Mouse (Mus musculus): ENCODE measurements around the gene Gm13289. TPM values are rescaled to one million over a fixed set of nuclear protein-coding genes. Genes with fewer than 3 reads are reported as not detected.

Gm13289 gene
- polyA plus RNA-seq, 1 experiment from 2014 or later = not detected

GRCm38 (mm10) chr4:88822995-88823394 lies 46.3 kb downstream of the Gm13289 start:
- DNase-seq (ENCODE audit: low spot score) (peak; percentile 4), ATAC-seq (ENCODE audit: low read depth) (no peak)
- Histone ChIP-seq H3K9ac (ENCODE audit: low read depth, low read length) (no peak overlapping the region), H3K4me2 (ENCODE audit: low read depth, low read length) (no peak overlapping the region), H3K4me1 (ENCODE audit: control insufficient read depth, insufficient read depth, low read length) (no peaks in the 10 kb centered on the region), H3K36me3 (ENCODE audit: control insufficient read depth, insufficient read depth, low read length) (no peaks in the 10 kb centered on the region), H3K27me3 (replicated peaks; ENCODE audit: control insufficient read depth, insufficient read depth, low read length) (no peaks in the 10 kb centered on the region), H3K27ac (replicated peaks; ENCODE audit: low read depth, low read length) (no peak overlapping the region), H3K9me3 (ENCODE audit: control insufficient read depth, low read length) (no peaks in the 10 kb centered on the region), H3K4me3 (ENCODE audit: low read depth, low read length) (no peak overlapping the region)
- 29% methylated on average over 4 of the region's 4 CpGs for WGBS

Other genes with a start within 250 kb of the Gm13289 start
- gene Ifna15, start 218.7 kb upstream of the Gm13289 start, polyA plus RNA-seq (2014; fragmentation: Nextera tagmentation; extraction: Ambion mirVana) = not detected in 2 replicates
- not detected in 2 replicates for gene Ifna14, start 205.1 kb upstream of the Gm13289 start, polyA plus RNA-seq (2014; fragmentation: Nextera tagmentation; extraction: Ambion mirVana)
- not detected in 2 replicates for gene Ifna9, start 184.5 kb upstream of the Gm13289 start, polyA plus RNA-seq (2014; fragmentation: Nextera tagmentation; extraction: Ambion mirVana)
- gene Ifna12, start 173.5 kb upstream of the Gm13289 start, polyA plus RNA-seq (2014; fragmentation: Nextera tagmentation; extraction: Ambion mirVana) = not detected in 2 replicates
- not detected in 2 replicates for gene C87499, start 142.5 kb upstream of the Gm13289 start, polyA plus RNA-seq (2014; fragmentation: Nextera tagmentation; extraction: Ambion mirVana)
- not detected in 2 replicates for gene Ifna13, start 132.5 kb upstream of the Gm13289 start, polyA plus RNA-seq (2014; fragmentation: Nextera tagmentation; extraction: Ambion mirVana)
- gene Ifna16, start 100.0 kb upstream of the Gm13289 start, polyA plus RNA-seq (2014; fragmentation: Nextera tagmentation; extraction: Ambion mirVana) = not detected in 2 replicates
- gene Ifna2, start 93.0 kb upstream of the Gm13289 start, polyA plus RNA-seq (2014; fragmentation: Nextera tagmentation; extraction: Ambion mirVana) = not detected in 2 replicates
- not detected in 2 replicates for gene Ifnab, start 85.6 kb upstream of the Gm13289 start, polyA plus RNA-seq (2014; fragmentation: Nextera tagmentation; extraction: Ambion mirVana)
- 1.2 and 2.0 TPM in 2 replicates for gene Gm26566, start 55.1 kb upstream of the Gm13289 start, polyA plus RNA-seq (2014; fragmentation: Nextera tagmentation; extraction: Ambion mirVana)
- 126 and 129 TPM in 2 replicates for gene Klhl9, start 54.5 kb upstream of the Gm13289 start, polyA plus RNA-seq (2014; fragmentation: Nextera tagmentation; extraction: Ambion mirVana)
- gene Gm13271, start 22.1 kb upstream of the Gm13289 start, polyA plus RNA-seq (2014; fragmentation: Nextera tagmentation; extraction: Ambion mirVana) = not detected in 2 replicates
- 0.17 and 0.28 TPM in 2 replicates for gene Gm13283, start 16.8 kb upstream of the Gm13289 start, polyA plus RNA-seq (2014; fragmentation: Nextera tagmentation; extraction: Ambion mirVana)
- gene Gm13290, start 3.1 kb upstream of the Gm13289 start, polyA plus RNA-seq (2014; fragmentation: Nextera tagmentation; extraction: Ambion mirVana) = 0.48 TPM in 1 of 2 replicates, not detected in the other
- gene Gm13272, start 2.9 kb downstream of the Gm13289 start, polyA plus RNA-seq (2014; fragmentation: Nextera tagmentation; extraction: Ambion mirVana) = not detected in 2 replicates
- gene Ifnz, start 5.2 kb downstream of the Gm13289 start, polyA plus RNA-seq (2014; fragmentation: Nextera tagmentation; extraction: Ambion mirVana) = 0.16 and 0.31 TPM in 2 replicates
- gene Gm13276, start 8.8 kb downstream of the Gm13289 start, polyA plus RNA-seq (2014; fragmentation: Nextera tagmentation; extraction: Ambion mirVana) = not detected in 2 replicates
- gene Gm13277, start 11.7 kb downstream of the Gm13289 start, polyA plus RNA-seq (2014; fragmentation: Nextera tagmentation; extraction: Ambion mirVana) = not detected in 2 replicates
- not detected in 2 replicates for gene Gm13278, start 14.6 kb downstream of the Gm13289 start, polyA plus RNA-seq (2014; fragmentation: Nextera tagmentation; extraction: Ambion mirVana)
- gene Gm13275, start 17.6 kb downstream of the Gm13289 start, polyA plus RNA-seq (2014; fragmentation: Nextera tagmentation; extraction: Ambion mirVana) = not detected in 2 replicates
- gene Gm13279, start 20.5 kb downstream of the Gm13289 start, polyA plus RNA-seq (2014; fragmentation: Nextera tagmentation; extraction: Ambion mirVana) = not detected in 2 replicates
- gene Gm13285, start 22.7 kb downstream of the Gm13289 start, polyA plus RNA-seq (2014; fragmentation: Nextera tagmentation; extraction: Ambion mirVana) = 0.67 and 0.74 TPM in 2 replicates
- gene Gm13287, start 26.3 kb downstream of the Gm13289 start, polyA plus RNA-seq (2014; fragmentation: Nextera tagmentation; extraction: Ambion mirVana) = 0.54 TPM in 1 of 2 replicates, not detected in the other
- gene Gm13288, start 28.6 kb downstream of the Gm13289 start, polyA plus RNA-seq (2014; fragmentation: Nextera tagmentation; extraction: Ambion mirVana) = 0.21 TPM in 1 of 2 replicates, not detected in the other
- not detected in 2 replicates for gene Ifna7, start 39.3 kb downstream of the Gm13289 start, polyA plus RNA-seq (2014; fragmentation: Nextera tagmentation; extraction: Ambion mirVana)
- not detected in 2 replicates for gene Ifna11, start 43.0 kb downstream of the Gm13289 start, polyA plus RNA-seq (2014; fragmentation: Nextera tagmentation; extraction: Ambion mirVana)
- not detected in 2 replicates for gene Ifna6, start 50.5 kb downstream of the Gm13289 start, polyA plus RNA-seq (2014; fragmentation: Nextera tagmentation; extraction: Ambion mirVana)
- gene Ifna5, start 58.6 kb downstream of the Gm13289 start, polyA plus RNA-seq (2014; fragmentation: Nextera tagmentation; extraction: Ambion mirVana) = not detected in 2 replicates
- not detected in 2 replicates for gene Ifna4, start 64.9 kb downstream of the Gm13289 start, polyA plus RNA-seq (2014; fragmentation: Nextera tagmentation; extraction: Ambion mirVana)
- gene Ifna1, start 73.2 kb downstream of the Gm13289 start, polyA plus RNA-seq (2014; fragmentation: Nextera tagmentation; extraction: Ambion mirVana) = not detected in 2 replicates
- not detected in 2 replicates for gene Ifne, start 103.3 kb downstream of the Gm13289 start, polyA plus RNA-seq (2014; fragmentation: Nextera tagmentation; extraction: Ambion mirVana)